Mouse (Mus musculus) intestine, postnatal 0 days (tissue): ENCODE results near the gene P3h1. TPM values are rescaled to one million over a fixed set of nuclear protein-coding genes. Genes with fewer than 3 reads are reported as not detected.

Source experiments
- ATAC-seq: fragments of 200-750 bp; cut with Nextera tagmentation; 2 replicates; pipeline ENCODE4 v1.8.0; 2017; ENCODE audit warnings: mild to moderate bottlenecking, moderate TSS enrichment, moderate library complexity
- H3K27ac ChIP-seq: fragments of 300-500 bp; sonication (generic); 2 replicates; pipeline ENCODE4 v1.5.1; 2014; ENCODE audit warnings: mild to moderate bottlenecking, low read depth, low read length, moderate library complexity
- H3K27me3 ChIP-seq: fragments of 300-500 bp; sonication (generic); replicated peaks from 2 replicates; pipeline ENCODE4 v1.6.1; 2014; ENCODE audit warnings: low read length, mixed read lengths; ENCODE audit not compliant: control insufficient read depth, insufficient read depth
- H3K36me3 ChIP-seq: fragments of 300-500 bp; sonication (generic); 2 replicates; pipeline ENCODE4 v1.6.1; 2014; ENCODE audit warnings: mild to moderate bottlenecking, moderate library complexity; ENCODE audit not compliant: control insufficient read depth, insufficient read depth
- H3K4me1 ChIP-seq: fragments of 300-500 bp; sonication (generic); replicated peaks from 2 replicates; pipeline ENCODE4 v1.6.1; 2014; ENCODE audit warnings: antibody characterized with exemption, low read length, mixed read lengths; ENCODE audit not compliant: control insufficient read depth, insufficient read depth
- H3K4me2 ChIP-seq: fragments of 300-500 bp; sonication (generic); replicated peaks from 2 replicates; pipeline ENCODE4 v1.6.1; 2014; ENCODE audit warnings: low read depth, mild to moderate bottlenecking, moderate library complexity
- H3K4me3 ChIP-seq: fragments of 300-500 bp; sonication (generic); 2 replicates; pipeline ENCODE4 v1.5.1; 2014; ENCODE audit warnings: low read depth, low read length
- H3K9ac ChIP-seq: fragments of 300-500 bp; sonication (generic); 2 replicates; pipeline ENCODE4 v1.6.1; 2014; ENCODE audit warnings: mild to moderate bottlenecking, low read depth, low read length
- H3K9me3 ChIP-seq: fragments of 300-500 bp; sonication (generic); 2 replicates; pipeline ENCODE4 v1.6.1; 2016; ENCODE audit warnings: mixed run types; ENCODE audit not compliant: control insufficient read depth
- CTCF ChIP-seq: sonication (generic); IDR thresholded peaks from 2 replicates; pipeline ENCODE4 v1.5.1; 2016; ENCODE audit warnings: low read depth, mild to moderate bottlenecking, control low read depth, antibody characterized with exemption, moderate library complexity
- WGBS: fragments of 180-500 bp; shearing (Covaris S2); extraction: QIAGEN DNeasy Blood & Tissue Kit; methylation state at CpG from one replicate; pipeline ENCODE4 v1.1.7; 2014; 5-methylcytosine and 5-hydroxymethylcytosine counted together
- polyA plus RNA-seq: library from polyadenylated mRNA; unstranded; fragments of >200 nt; fragmentation: Nextera tagmentation; extraction: Ambion mirVana; gene quantifications from 2 replicates; pipeline ENCODE4 v1.2.1, GENCODE M21; 2015

Gene P3h1
- polyA plus RNA-seq, 1 experiment from 2014 or later = 12.2 TPM

GRCm38 (mm10) chr4:119233256-119233901 lies 664 bp downstream of the P3h1 start:
- no peaks in the 10 kb centered on the region for H3K9me3 ChIP-seq
- WGBS = under 1% methylated on average over 36 of the region's 36 CpGs
- H3K4me1 ChIP-seq = no peaks in the 10 kb centered on the region
- H3K4me2 ChIP-seq = peak overlapping the region; percentile 95
- H3K27ac ChIP-seq = peak overlapping the region; percentile 24; the same call in 1 of the 2 replicates
- H3K4me3 ChIP-seq = peak overlapping the region; percentile 62
- TF ChIP-seq CTCF = peak; percentile 42; the same call in 1 of the 2 replicates
- H3K27me3 ChIP-seq = no peaks in the 10 kb centered on the region
- peak; percentile 39 for ATAC-seq
- H3K36me3 ChIP-seq = peaks cover 11% of the 10 kb centered on the region; the same call in 1 of the 2 replicates
- peak overlapping the region; percentile 53 for H3K9ac ChIP-seq

- TF ChIP-seq CTCF = no peak
- 71% methylated on average over 3 of the region's 3 CpGs for WGBS
- Histone ChIP-seq H3K27ac (no peak overlapping the region), H3K4me3 (peak overlapping the region; percentile 62; the same call in 1 of the 2 replicates), H3K9ac (no peak overlapping the region), H3K9me3 (no peaks in the 10 kb centered on the region), H3K36me3 (peaks cover 9% of the 10 kb centered on the region; the same call in 1 of the 2 replicates), H3K4me2 (peak overlapping the region; percentile 95), H3K27me3 (no peaks in the 10 kb centered on the region), H3K4me1 (no peaks in the 10 kb centered on the region)
- no peak for ATAC-seq
Measured at GRCm38 (mm10) chr4:119234348-119234747, 1.6 kb downstream of the P3h1 start.

DNA sequence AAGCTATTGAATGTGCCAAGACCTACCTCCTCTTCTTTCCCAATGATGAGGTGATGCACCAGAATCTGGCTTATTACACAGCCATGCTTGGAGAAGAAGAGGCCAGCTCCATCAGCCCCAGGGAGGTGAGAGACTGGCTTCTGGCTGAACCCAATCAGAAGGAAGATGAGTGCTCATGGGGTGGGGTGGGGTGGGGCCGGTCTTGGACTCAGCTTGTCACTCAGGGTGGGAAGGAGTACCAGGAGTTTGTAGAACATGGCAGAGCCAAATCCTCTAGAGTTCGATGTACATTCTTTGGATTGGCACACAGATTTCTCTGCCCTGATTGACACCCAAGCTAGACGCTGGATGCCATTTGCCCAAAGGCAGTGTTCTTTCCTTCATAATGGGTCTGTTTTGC lies 5.9 kb downstream of the P3h1 start:
- Histone ChIP-seq H3K4me2 (no peak overlapping the region), H3K36me3 (peaks cover 25% of the 10 kb centered on the region), H3K9me3 (no peaks in the 10 kb centered on the region), H3K27me3 (no peaks in the 10 kb centered on the region), H3K9ac (no peak overlapping the region), H3K4me3 (no peak overlapping the region), H3K4me1 (no peaks in the 10 kb centered on the region), H3K27ac (no peak overlapping the region)
- no peak for ATAC-seq
- no peak for TF ChIP-seq CTCF
- WGBS = 77% methylated on average over 3 of the region's 3 CpGs

- peak overlapping the region; percentile 39; the same call in 1 of the 2 replicates for H3K4me2 ChIP-seq
- no peaks in the 10 kb centered on the region for H3K27me3 ChIP-seq
- H3K27ac ChIP-seq = no peak overlapping the region
- ATAC-seq = peak; percentile 36; the same call in 1 of the 2 replicates
- peaks cover 29% of the 10 kb centered on the region for H3K36me3 ChIP-seq
- 41% methylated on average over 12 of the region's 12 CpGs for WGBS
- H3K9ac ChIP-seq = no peak overlapping the region
- no peaks in the 10 kb centered on the region for H3K4me1 ChIP-seq
- H3K9me3 ChIP-seq = no peaks in the 10 kb centered on the region
- H3K4me3 ChIP-seq = no peak overlapping the region
- TF ChIP-seq CTCF = peak; percentile 89
Measured at GRCm38 (mm10) chr4:119239181-119239682, 6.5 kb downstream of the P3h1 start.

GRCm38 (mm10) chr4:119241664-119242063 lies 8.9 kb downstream of the P3h1 start:
- H3K27ac ChIP-seq = no peak overlapping the region
- H3K4me2 ChIP-seq = no peak overlapping the region
- peak; percentile 72 for TF ChIP-seq CTCF
- ATAC-seq = no peak
- peaks cover 33% of the 10 kb centered on the region for H3K36me3 ChIP-seq
- H3K9me3 ChIP-seq = no peaks in the 10 kb centered on the region
- H3K9ac ChIP-seq = no peak overlapping the region
- no peaks in the 10 kb centered on the region for H3K27me3 ChIP-seq
- WGBS = 92% methylated on average over 14 of the region's 14 CpGs
- no peaks in the 10 kb centered on the region for H3K4me1 ChIP-seq
- H3K4me3 ChIP-seq = no peak overlapping the region

GRCm38 (mm10) chr4:119242571-119242970 lies 9.9 kb downstream of the P3h1 start:
- H3K4me3 ChIP-seq = no peak overlapping the region
- H3K9ac ChIP-seq = no peak overlapping the region
- no peak for TF ChIP-seq CTCF
- H3K4me1 ChIP-seq = no peaks in the 10 kb centered on the region
- H3K27ac ChIP-seq = no peak overlapping the region
- 88% methylated on average over 12 of the region's 12 CpGs for WGBS
- no peaks in the 10 kb centered on the region for H3K27me3 ChIP-seq
- no peaks in the 10 kb centered on the region for H3K9me3 ChIP-seq
- no peak overlapping the region for H3K4me2 ChIP-seq
- no peak for ATAC-seq
- H3K36me3 ChIP-seq = peaks cover 31% of the 10 kb centered on the region
